Mouse (Mus musculus) liver, embryonic 16.5 days (tissue): ENCODE data around the gene Npr1. TPM values are rescaled to one million over a fixed set of nuclear protein-coding genes. Genes with fewer than 3 reads are reported as not detected.

ENCODE experiments used
- ATAC-seq: fragments of 200-750 bp; cut with Nextera tagmentation; 2 replicates; pipeline ENCODE4 v1.8.0; 2017; ENCODE audit warnings: low read depth, mild to moderate bottlenecking, moderate number of reproducible peaks, moderate library complexity
- H3K27ac ChIP-seq: fragments of 300-500 bp; sonication (generic); 2 replicates; pipeline ENCODE4 v1.5.1; 2014; ENCODE audit warnings: mild to moderate bottlenecking, low read length
- H3K27me3 ChIP-seq: fragments of 300-500 bp; sonication (generic); 2 replicates; pipeline ENCODE4 v1.6.1; 2014; ENCODE audit warnings: low read depth, low read length, mixed read lengths; ENCODE audit not compliant: control insufficient read depth, insufficient read depth
- H3K36me3 ChIP-seq: fragments of 300-500 bp; sonication (generic); 2 replicates; pipeline ENCODE4 v1.6.1; 2014; ENCODE audit warnings: mild to moderate bottlenecking; ENCODE audit not compliant: control insufficient read depth, insufficient read depth
- H3K4me1 ChIP-seq: fragments of 300-500 bp; sonication (generic); 2 replicates; pipeline ENCODE4 v1.6.1; 2014; ENCODE audit warnings: low read depth, low read length, mixed read lengths; ENCODE audit not compliant: control insufficient read depth
- H3K4me2 ChIP-seq: fragments of 300-500 bp; sonication (generic); 2 replicates; pipeline ENCODE4 v1.6.1; 2014; ENCODE audit warnings: low read depth, low read length, mixed read lengths
- H3K4me3 ChIP-seq: fragments of 300-500 bp; sonication (generic); 2 replicates; pipeline ENCODE4 v1.5.1; 2014; ENCODE audit warnings: low read depth, mild to moderate bottlenecking, low read length
- H3K9ac ChIP-seq: fragments of 300-500 bp; sonication (generic); 2 replicates; pipeline ENCODE4 v1.6.1; 2014; ENCODE audit warnings: low read depth, low read length
- H3K9me3 ChIP-seq: fragments of 300-500 bp; sonication (generic); replicated peaks from 2 replicates; pipeline ENCODE4 v1.6.1; 2016; ENCODE audit warnings: low read length; ENCODE audit not compliant: control insufficient read depth
- WGBS: fragments of 180-500 bp; shearing (Covaris S2); extraction: QIAGEN DNeasy Blood & Tissue Kit; methylation state at CpG from one replicate; pipeline ENCODE4 v1.1.7; 2014; ENCODE audit not compliant: insufficient replicate concordance; 5-methylcytosine and 5-hydroxymethylcytosine counted together
- polyA plus RNA-seq: library from polyadenylated mRNA; unstranded; fragments of >200 nt; fragmentation: Nextera tagmentation; extraction: Ambion mirVana; gene quantifications from 2 replicates; pipeline ENCODE4 v1.2.1, GENCODE M21; 2015

The Npr1 gene
- 4.1 and 4.3 TPM in 2 replicates for polyA plus RNA-seq

- ATAC-seq, result peak; percentile 49
- Histone ChIP-seq H3K9me3 (no peaks in the 10 kb centered on the region), H3K4me3 (peak within 1 kb of the TSS; percentile 55), H3K27me3 (peaks cover 54% of the 10 kb centered on the region), H3K9ac (peak within 1 kb of the TSS; percentile 36), H3K36me3 (no peaks in the 10 kb centered on the region), H3K27ac (no peak within 1 kb of the TSS), H3K4me1 (peaks cover 5% of the 10 kb centered on the region), H3K4me2 (peak within 1 kb of the TSS; percentile 68)
- 2% methylated on average over 37 of the region's 49 CpGs for WGBS
Measured at GRCm38 (mm10) chr3:90465686-90466310, at the start of gene Npr1. TSS of gene Npr1 (minus strand) at chr3:90465866.

GRCm38 (mm10) chr3:90515242-90515641, 49.6 kb upstream of the Npr1 start:
- H3K9ac ChIP-seq, result peak overlapping the region; percentile 64
- ATAC-seq, result 0 out of 2 replicates have a peak, but pooled peaks have one; percentile 10
- H3K4me2 ChIP-seq, result peak overlapping the region; percentile 98
- H3K9me3 ChIP-seq, result no peaks in the 10 kb centered on the region
- WGBS, result 19% methylated on average over 1 of the region's 1 CpGs
- peak overlapping the region; percentile 32; the same call in 1 of the 2 replicates for H3K27ac ChIP-seq
- H3K27me3 ChIP-seq, result no peaks in the 10 kb centered on the region
- peak overlapping the region; percentile 64 for H3K4me3 ChIP-seq
- H3K4me1 ChIP-seq, result peaks cover 23% of the 10 kb centered on the region
- H3K36me3 ChIP-seq, result no peaks in the 10 kb centered on the region

GRCm38 (mm10) chr3:90514691-90515090, 49.0 kb upstream of the Npr1 start:
- WGBS, result under 1% methylated on average over 10 of the region's 10 CpGs
- peak overlapping the region; percentile 32 for H3K27ac ChIP-seq

GRCm38 (mm10) chr3:90513796-90514590, 48.3 kb upstream of the Npr1 start, which contains the start of the genes S100a1 and S100a13:
TSS of gene S100a1 (minus strand) at chr3:90514392.
TSS of gene S100a13 (plus strand) at chr3:90514435.
- H3K9me3 ChIP-seq, result no peaks in the 10 kb centered on the region
- 3% methylated on average over 25 of the region's 25 CpGs for WGBS
- no peaks in the 10 kb centered on the region for H3K36me3 ChIP-seq
- peak within 1 kb of the TSS; percentile 32 for H3K27ac ChIP-seq
- H3K27me3 ChIP-seq, result no peaks in the 10 kb centered on the region
- peak within 1 kb of the TSS; percentile 64 for H3K4me3 ChIP-seq
- H3K9ac ChIP-seq, result peak within 1 kb of the TSS; percentile 64
- ATAC-seq, result peak; percentile 37
- peak within 1 kb of the TSS; percentile 98 for H3K4me2 ChIP-seq
- H3K4me1 ChIP-seq, result peaks cover 27% of the 10 kb centered on the region

More at GRCm38 (mm10) chr3:90514691-90515090, 49.0 kb upstream of the Npr1 start:
- peaks cover 25% of the 10 kb centered on the region for H3K4me1 ChIP-seq
- peak overlapping the region; percentile 98 for H3K4me2 ChIP-seq
- ATAC-seq, result peak; percentile 85
- no peaks in the 10 kb centered on the region for H3K9me3 ChIP-seq
- peak overlapping the region; percentile 64 for H3K9ac ChIP-seq
- H3K36me3 ChIP-seq, result no peaks in the 10 kb centered on the region
- peak overlapping the region; percentile 64 for H3K4me3 ChIP-seq
- H3K27me3 ChIP-seq, result no peaks in the 10 kb centered on the region

- H3K36me3 ChIP-seq, result no peaks in the 10 kb centered on the region
- no peaks in the 10 kb centered on the region for H3K9me3 ChIP-seq
- H3K9ac ChIP-seq, result peak overlapping the region; percentile 64; the same call in 1 of the 2 replicates
- no peak overlapping the region for H3K27ac ChIP-seq
- ATAC-seq, result no peak
- peaks cover 29% of the 10 kb centered on the region for H3K4me1 ChIP-seq
- 66% methylated on average over 9 of the region's 9 CpGs for WGBS
- H3K4me2 ChIP-seq, result no peak overlapping the region; the same call in 1 of the 2 replicates
- no peak overlapping the region for H3K4me3 ChIP-seq
- no peaks in the 10 kb centered on the region for H3K27me3 ChIP-seq
Measured at GRCm38 (mm10) chr3:90512948-90513642, 47.4 kb upstream of the Npr1 start.

- Histone ChIP-seq H3K27ac (no peak overlapping the region), H3K9ac (no peak overlapping the region), H3K9me3 (no peaks in the 10 kb centered on the region), H3K4me2 (no peak overlapping the region), H3K36me3 (peaks cover 5% of the 10 kb centered on the region), H3K4me1 (peaks cover 37% of the 10 kb centered on the region), H3K27me3 (no peaks in the 10 kb centered on the region), H3K4me3 (no peak overlapping the region)
- no peak for ATAC-seq
- 70% methylated on average over 5 of the region's 5 CpGs for WGBS
Measured at GRCm38 (mm10) chr3:90512276-90512675, 46.6 kb upstream of the Npr1 start.

- H3K4me2 ChIP-seq, result peak overlapping the region; percentile 53
- H3K36me3 ChIP-seq, result peaks cover 28% of the 10 kb centered on the region
- no peaks in the 10 kb centered on the region for H3K27me3 ChIP-seq
- H3K27ac ChIP-seq, result peak overlapping the region; percentile 79
- WGBS, result 13% methylated on average over 2 of the region's 2 CpGs
- peak overlapping the region; percentile 96 for H3K4me3 ChIP-seq
- ATAC-seq, result no peak
- H3K9me3 ChIP-seq, result no peaks in the 10 kb centered on the region
- H3K9ac ChIP-seq, result no peak overlapping the region
- peaks cover 26% of the 10 kb centered on the region for H3K4me1 ChIP-seq
Measured at GRCm38 (mm10) chr3:90509747-90510123, 44.1 kb upstream of the Npr1 start.

- peak; percentile 92 for ATAC-seq
- Histone ChIP-seq H3K36me3 (peaks cover 33% of the 10 kb centered on the region), H3K4me3 (peak within 1 kb of the TSS; percentile 96), H3K4me1 (peaks cover 21% of the 10 kb centered on the region), H3K27me3 (no peaks in the 10 kb centered on the region), H3K27ac (peak within 1 kb of the TSS; percentile 92), H3K9me3 (no peaks in the 10 kb centered on the region), H3K4me2 (peak within 1 kb of the TSS; percentile 79), H3K9ac (peak within 1 kb of the TSS; percentile 97)
- under 1% methylated on average over 62 of the region's 66 CpGs for WGBS
Measured at GRCm38 (mm10) chr3:90508950-90509746, 43.5 kb upstream of the Npr1 start, which contains the start of gene Chtop. TSS of gene Chtop (minus strand) at chr3:90509498.
